Mouse (Mus musculus): ENCODE data around the gene Acsl3.

DNA sequence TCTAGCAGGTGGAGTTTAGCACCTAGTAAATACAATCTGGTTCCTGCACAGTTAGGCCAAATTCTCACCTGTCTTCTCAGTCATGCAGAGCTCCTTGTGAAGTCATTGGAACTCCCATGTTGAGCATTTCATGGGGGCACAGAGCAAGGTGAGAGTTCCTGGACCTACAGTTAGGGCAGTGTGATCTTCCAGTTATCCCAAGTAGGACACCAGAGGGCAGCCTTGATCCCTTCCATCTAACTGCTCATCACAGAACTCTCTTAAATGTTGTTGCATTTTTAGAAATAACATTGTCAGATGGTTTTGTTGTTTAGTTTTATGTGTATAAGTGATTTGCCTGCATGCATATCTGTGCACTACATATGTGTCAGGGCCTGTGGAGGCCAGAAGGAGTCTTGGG lies 29.2 kb downstream of the Acsl3 start:
- TF ChIP-seq CTCF (IDR thresholded peaks at IDR 0.05), result peak; percentile 71
- no peak for TF ChIP-seq POLR2A (IDR thresholded peaks at IDR 0.05; ENCODE audit: insufficient read depth, low read depth, low read length)
